Mouse (Mus musculus) lung, postnatal 0 days (tissue): ENCODE results near the gene Slc30a3. TPM values are rescaled to one million over a fixed set of nuclear protein-coding genes. Genes with fewer than 3 reads are reported as not detected.

Experiments
- ATAC-seq: fragments of 200-750 bp; cut with Nextera tagmentation; 2 replicates; pipeline ENCODE4 v1.8.0; 2017; ENCODE audit warnings: moderate library complexity
- DNase-seq: peaks from one replicate; pipeline ENCODE4 v3.0.0-alpha.2; 2016; ENCODE audit warnings: low spot score
- H3K27ac ChIP-seq: fragments of 300-500 bp; sonication (generic); 2 replicates; pipeline ENCODE4 v1.5.1; 2014; ENCODE audit warnings: antibody characterized with exemption, mild to moderate bottlenecking, low read length, mixed read lengths
- H3K27me3 ChIP-seq: fragments of 300-500 bp; sonication (generic); replicated peaks from 2 replicates; pipeline ENCODE4 v1.6.1; 2014; ENCODE audit warnings: low read length, mixed read lengths; ENCODE audit not compliant: insufficient read depth
- H3K36me3 ChIP-seq: fragments of 300-500 bp; sonication (generic); 2 replicates; pipeline ENCODE4 v1.6.1; 2014; ENCODE audit warnings: low read length, mixed read lengths; ENCODE audit not compliant: insufficient read depth
- H3K4me1 ChIP-seq: fragments of 300-500 bp; sonication (generic); 2 replicates; pipeline ENCODE4 v1.6.1; 2014; ENCODE audit warnings: antibody characterized with exemption, low read depth, low read length, mixed read lengths; ENCODE audit not compliant: insufficient read depth
- H3K4me2 ChIP-seq: fragments of 300-500 bp; sonication (generic); replicated peaks from 2 replicates; pipeline ENCODE4 v1.6.1; 2014; ENCODE audit warnings: low read depth, mild to moderate bottlenecking, low read length, moderate library complexity, mixed read lengths
- H3K4me3 ChIP-seq: fragments of 300-500 bp; sonication (generic); 2 replicates; pipeline ENCODE4 v1.5.1; 2014; ENCODE audit warnings: low read depth, low read length
- H3K9ac ChIP-seq: fragments of 300-500 bp; sonication (generic); replicated peaks from 2 replicates; pipeline ENCODE4 v1.6.1; 2014; ENCODE audit warnings: low read depth, mild to moderate bottlenecking
- H3K9me3 ChIP-seq: fragments of 300-500 bp; sonication (generic); 2 replicates; pipeline ENCODE4 v1.6.1; 2016; ENCODE audit warnings: low read length, mixed read lengths
- CTCF ChIP-seq: IDR thresholded peaks from 2 replicates; pipeline ENCODE4 v1.5.1; 2016; ENCODE audit warnings: antibody characterized with exemption, mild to moderate bottlenecking
- EP300 ChIP-seq: IDR thresholded peaks from 2 replicates; pipeline ENCODE4 v1.6.1; 2016; ENCODE audit warnings: antibody characterized with exemption, mild to moderate bottlenecking, control low read depth
- WGBS: fragments of 180-500 bp; shearing (Covaris S2); extraction: QIAGEN DNeasy Blood & Tissue Kit; methylation state at CpG from one replicate; pipeline ENCODE4 v1.1.7; 2014; 5-methylcytosine and 5-hydroxymethylcytosine counted together
- polyA plus RNA-seq: library from polyadenylated mRNA; unstranded; fragments of >200 nt; fragmentation: Nextera tagmentation; extraction: Ambion mirVana; gene quantifications from 2 replicates; pipeline ENCODE4 v1.2.1, GENCODE M21; 2015

The Slc30a3 gene
- polyA plus RNA-seq, 1 experiment from 2014 or later = not detected

DNA sequence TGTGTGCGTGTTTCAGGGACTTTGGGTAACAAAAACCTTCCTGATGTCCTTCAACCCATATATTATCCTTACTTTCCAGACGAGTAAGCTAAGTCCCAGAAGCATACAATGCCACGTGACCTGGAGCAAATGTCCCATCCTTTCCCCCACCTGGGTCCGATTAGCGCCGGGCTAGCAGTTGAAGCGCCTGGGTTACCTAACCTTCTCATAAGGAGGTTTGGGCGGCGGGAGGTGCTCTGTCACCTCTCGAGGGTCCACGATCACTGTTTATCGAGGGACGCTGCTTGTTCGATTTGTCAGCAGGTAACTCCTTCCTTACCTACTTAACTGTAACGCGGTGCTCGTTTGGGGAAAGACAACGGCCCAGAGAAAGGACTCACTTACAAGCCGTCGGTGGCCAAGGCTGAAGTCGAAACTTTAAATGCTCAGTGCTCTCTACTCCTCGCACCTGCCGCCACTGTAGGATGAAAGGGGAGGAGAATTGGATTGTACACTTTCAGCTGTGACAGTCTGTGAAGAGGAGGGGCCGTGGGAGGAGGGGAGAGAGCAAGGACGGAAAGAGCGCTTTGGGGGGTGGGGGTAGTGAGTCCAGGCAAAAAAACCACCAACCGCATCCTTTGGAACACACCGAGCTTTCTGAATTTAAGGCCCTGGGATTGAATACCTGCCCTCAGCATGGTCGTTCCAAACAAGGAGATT lies 13.8 kb downstream of the Slc30a3 start:
- 3% methylated on average over 29 of the region's 29 CpGs for WGBS
- Histone ChIP-seq H3K27ac (no peak overlapping the region), H3K9me3 (no peaks in the 10 kb centered on the region), H3K4me3 (peak overlapping the region; percentile 30; the same call in 1 of the 2 replicates), H3K36me3 (no peaks in the 10 kb centered on the region), H3K27me3 (peaks cover 62% of the 10 kb centered on the region), H3K9ac (no peak overlapping the region), H3K4me2 (no peak overlapping the region; the same call in 1 of the 2 replicates), H3K4me1 (peaks cover 15% of the 10 kb centered on the region)
- TF ChIP-seq EP300 (no peak), CTCF (no peak)
- ATAC-seq (no peak), DNase-seq (no peak)

DNA sequence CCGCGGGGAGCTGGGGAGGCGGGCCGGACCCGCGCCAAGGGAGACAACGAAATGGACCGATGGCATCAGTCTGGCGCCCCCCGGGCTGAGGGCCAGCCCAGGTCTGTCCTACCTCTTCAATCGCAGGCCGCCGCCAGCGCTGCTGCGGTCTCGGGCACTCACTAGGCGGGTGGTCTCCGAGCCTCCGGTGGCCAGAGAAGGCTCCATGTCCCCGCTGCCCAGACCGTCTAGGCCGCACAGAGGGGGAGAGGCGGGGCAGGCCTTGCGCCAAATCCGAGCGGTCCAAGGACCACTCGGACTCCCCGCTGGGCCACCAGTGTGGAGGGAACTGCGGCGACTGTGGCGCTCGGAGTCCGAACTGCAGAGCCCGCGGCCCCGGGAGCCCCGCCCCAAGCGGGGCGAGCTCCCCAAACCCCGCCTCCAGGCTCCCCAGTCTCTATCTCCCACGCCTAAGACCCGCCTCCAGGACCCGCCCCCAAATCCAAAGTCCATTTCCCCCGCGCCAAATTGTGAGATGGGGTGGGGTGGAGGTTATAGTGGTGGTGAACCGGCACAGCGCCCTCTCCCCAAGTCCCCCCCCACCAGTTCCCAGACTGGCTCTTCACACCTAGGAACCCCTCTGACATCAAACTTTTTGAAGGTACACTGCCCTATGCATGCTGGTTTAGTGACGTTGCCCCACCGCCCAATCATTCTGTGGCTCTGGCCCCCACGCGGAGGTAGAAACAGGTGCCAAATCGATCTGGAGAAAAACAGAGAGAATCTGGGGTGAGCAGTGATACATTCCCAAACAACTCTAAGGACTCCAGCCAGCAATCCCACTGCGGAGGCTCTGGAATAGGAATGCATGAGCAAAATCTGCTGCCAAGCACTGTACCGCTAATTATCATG lies 14.6 kb downstream of the Slc30a3 start:
- H3K4me3 ChIP-seq = peak overlapping the region; percentile 34
- H3K36me3 ChIP-seq = no peaks in the 10 kb centered on the region
- ATAC-seq (peak; percentile 43), DNase-seq (peak; percentile 36)
- no peak for TF ChIP-seq CTCF
- TF ChIP-seq EP300 = no peak
- peak overlapping the region; percentile 59 for H3K4me2 ChIP-seq
- no peak overlapping the region for H3K9ac ChIP-seq
- H3K9me3 ChIP-seq = no peaks in the 10 kb centered on the region
- WGBS = under 1% methylated on average over 23 of the region's 54 CpGs
- H3K27me3 ChIP-seq = peaks cover 65% of the 10 kb centered on the region
- peaks cover 15% of the 10 kb centered on the region for H3K4me1 ChIP-seq
- H3K27ac ChIP-seq = no peak overlapping the region

DNA sequence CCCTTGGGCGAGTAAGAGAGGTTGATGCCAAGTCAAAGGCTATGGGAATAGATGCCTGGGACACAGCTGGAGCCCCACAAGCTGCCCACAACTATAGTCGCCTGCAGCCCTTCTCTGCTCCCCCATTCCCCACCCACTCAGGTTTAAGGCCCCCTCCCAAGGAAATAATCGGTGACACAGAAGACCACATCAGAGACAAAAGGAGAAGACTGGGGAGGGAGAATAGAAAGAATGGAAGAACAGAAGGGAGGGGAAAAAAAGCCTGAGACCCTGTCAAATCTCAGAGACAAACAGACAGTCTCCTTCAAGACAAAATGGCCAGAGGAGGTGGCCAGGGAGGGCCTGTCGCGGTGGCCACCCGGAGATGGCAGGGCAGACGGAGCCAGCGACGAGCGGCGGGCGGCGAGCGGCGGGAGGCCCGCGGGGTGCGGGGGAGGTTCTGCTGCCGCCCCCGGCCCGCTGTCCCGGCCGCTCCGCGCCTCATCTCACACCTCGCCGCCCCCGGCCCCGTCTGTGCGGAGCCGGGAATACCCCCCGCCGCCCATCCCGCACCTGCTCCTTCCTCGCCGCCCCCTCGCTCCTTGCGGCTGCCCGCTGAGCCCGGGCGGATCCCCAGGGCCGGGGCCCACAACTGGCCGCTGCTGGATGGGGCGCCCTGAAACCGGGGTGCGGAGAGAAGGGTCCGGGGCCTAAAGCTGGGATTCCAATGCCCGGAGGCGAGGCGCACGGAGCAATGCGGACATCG lies 15.6 kb downstream of the Slc30a3 start:
- no peaks in the 10 kb centered on the region for H3K9me3 ChIP-seq
- H3K36me3 ChIP-seq = no peaks in the 10 kb centered on the region
- no peak overlapping the region for H3K9ac ChIP-seq
- H3K4me2 ChIP-seq = peak overlapping the region; percentile 59
- H3K4me1 ChIP-seq = peaks cover 15% of the 10 kb centered on the region
- TF ChIP-seq CTCF (no peak), EP300 (no peak)
- 3% methylated on average over 40 of the region's 53 CpGs for WGBS
- H3K4me3 ChIP-seq = peak overlapping the region; percentile 34
- H3K27me3 ChIP-seq = peaks cover 72% of the 10 kb centered on the region
- ATAC-seq = no peak
- H3K27ac ChIP-seq = no peak overlapping the region
- DNase-seq = no peak

DNA sequence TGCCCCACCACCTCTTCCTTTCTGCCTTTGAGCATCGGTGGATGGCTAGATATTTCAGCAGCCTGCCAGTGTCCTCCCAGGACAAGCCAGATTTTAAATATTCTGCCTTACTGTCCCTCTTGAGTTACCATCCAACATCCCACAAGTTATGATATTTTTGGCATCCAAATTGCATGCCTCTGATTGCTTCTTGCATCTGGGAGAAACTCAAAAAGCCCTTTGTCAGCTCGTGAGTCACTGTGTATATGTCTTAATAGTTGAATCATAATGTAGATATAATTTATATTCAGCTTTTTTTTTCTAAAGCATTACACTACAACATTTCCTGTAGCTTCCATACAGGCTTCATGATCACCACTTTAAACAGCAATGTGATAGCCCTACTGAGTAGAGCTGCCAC lies 20.9 kb downstream of the Slc30a3 start:
- no peak overlapping the region for H3K27ac ChIP-seq
- H3K4me2 ChIP-seq = no peak overlapping the region
- H3K4me1 ChIP-seq = no peaks in the 10 kb centered on the region
- WGBS = 58% methylated on average over 2 of the region's 2 CpGs
- peaks cover 32% of the 10 kb centered on the region for H3K27me3 ChIP-seq
- no peaks in the 10 kb centered on the region for H3K36me3 ChIP-seq
- H3K4me3 ChIP-seq = no peak overlapping the region
- no peaks in the 10 kb centered on the region for H3K9me3 ChIP-seq
- TF ChIP-seq CTCF = no peak
- TF ChIP-seq EP300 = no peak
- no peak for ATAC-seq
- no peak for DNase-seq
- H3K9ac ChIP-seq = no peak overlapping the region

DNA sequence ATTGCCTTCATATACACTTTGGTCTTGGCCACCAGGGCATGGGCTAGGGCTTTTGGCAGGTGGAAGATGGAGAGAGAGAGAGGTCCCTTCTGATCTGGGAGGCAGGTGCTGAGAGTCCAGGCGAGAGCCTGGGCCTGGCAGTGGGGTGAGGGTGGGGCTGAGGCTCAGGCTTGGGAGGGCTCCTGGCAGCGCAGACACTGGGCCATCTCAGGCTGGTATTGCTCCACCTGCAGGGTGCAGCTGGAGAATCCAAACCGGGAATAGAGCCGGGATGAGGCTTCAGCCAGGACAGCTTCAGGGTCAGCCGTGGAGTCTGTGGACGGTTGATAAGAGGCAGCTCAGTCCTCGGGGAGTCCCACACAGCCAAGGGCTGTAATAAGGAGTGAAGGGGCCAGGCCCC lies 21.4 kb downstream of the Slc30a3 start:
- H3K27ac ChIP-seq = no peak overlapping the region

DNA sequence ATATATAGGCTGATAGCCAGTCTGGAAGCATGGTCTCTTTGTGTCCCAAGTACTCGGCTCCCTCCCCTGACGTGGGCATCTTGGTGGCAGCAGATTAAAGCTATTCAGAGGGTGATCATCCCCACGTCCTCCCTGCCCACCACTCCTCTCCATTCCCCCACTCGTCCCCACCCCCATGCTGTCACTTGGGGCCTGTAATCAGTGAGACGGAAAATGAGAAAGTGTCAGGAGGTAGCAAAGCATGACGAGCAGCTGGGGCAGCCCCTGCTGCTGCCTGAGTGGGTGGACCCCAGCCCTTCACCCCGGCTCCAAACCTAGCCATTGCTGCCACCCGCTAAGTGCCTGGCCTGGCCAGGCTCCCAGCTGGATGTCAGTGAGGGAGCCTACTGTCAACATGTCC lies 24.1 kb downstream of the Slc30a3 start:
- Histone ChIP-seq H3K9me3 (no peaks in the 10 kb centered on the region), H3K4me3 (no peak overlapping the region), H3K4me1 (no peaks in the 10 kb centered on the region), H3K27me3 (peaks cover 9% of the 10 kb centered on the region; the same call in 1 of the 2 replicates), H3K36me3 (no peaks in the 10 kb centered on the region), H3K4me2 (no peak overlapping the region), H3K9ac (no peak overlapping the region), H3K27ac (no peak overlapping the region)
- no peak for TF ChIP-seq CTCF
- TF ChIP-seq EP300 = no peak
- ATAC-seq (no peak), DNase-seq (no peak)
- 29% methylated on average over 8 of the region's 8 CpGs for WGBS

More for the DNA sequence above, 21.4 kb downstream of the Slc30a3 start:
- H3K27me3 ChIP-seq = peaks cover 27% of the 10 kb centered on the region
- H3K36me3 ChIP-seq = no peaks in the 10 kb centered on the region
- ATAC-seq (no peak), DNase-seq (no peak)
- no peak for TF ChIP-seq CTCF
- no peak overlapping the region for H3K4me3 ChIP-seq
- H3K4me1 ChIP-seq = no peaks in the 10 kb centered on the region
- WGBS = 21% methylated on average over 7 of the region's 7 CpGs
- H3K9ac ChIP-seq = no peak overlapping the region
- H3K9me3 ChIP-seq = no peaks in the 10 kb centered on the region
- H3K4me2 ChIP-seq = no peak overlapping the region
